In genomic region chr16:52055236-52055635, GRCm38 (mm10) we compare ENCODE assay signal across 30 mouse cellular contexts. TPM values are rescaled to one million over a fixed set of nuclear protein-coding genes. Genes with fewer than 3 reads are reported as not detected.
DNase-seq lines count a peak whose midpoint lies in the region; ATAC-seq and TF ChIP-seq lines count a peak whose summit lies in the region.
"Had no signal": no experiment of that assay in that cellular context is flagged by ENCODE, and none has a peak within 500 bp of the region (broad histone marks: within the 10 kb centered on the region; RNA-seq: fewer than 3 reads in every experiment).

No protein-coding gene starts in this region.

- no peak overlapping the region for H3K9ac ChIP-seq in forebrain, embryonic 14.5 days (ENCODE audit: low read length)
- no peak overlapping the region for H3K9ac ChIP-seq in forebrain, embryonic 16.5 days (replicated peaks; ENCODE audit: low read depth, low read length)
- H3K9ac ChIP-seq in liver, adult 2 months (ENCODE audit: low read depth, low read length) = no peak overlapping the region
- no peak overlapping the region for H3K9ac ChIP-seq in kidney, embryonic 14.5 days (ENCODE audit: low read depth, low read length)
- H3K9ac ChIP-seq: embryonic facial prominence, embryonic 15.5 days; heart, embryonic 15.5 days; hindbrain, embryonic 12.5 days; kidney, embryonic 15.5 days; limb, embryonic 13.5 days; liver, embryonic 13.5 days had no signal

- no peak overlapping the region for H3K27ac ChIP-seq in forebrain, embryonic 14.5 days (ENCODE audit: low read depth, low read length)
- no peak overlapping the region for H3K27ac ChIP-seq in forebrain, embryonic 16.5 days (ENCODE audit: low read length)
- no peak overlapping the region for H3K27ac ChIP-seq in liver, adult 2 months (replicated peaks; ENCODE audit: insufficient read depth, low read depth, low read length)
- H3K27ac ChIP-seq in kidney, embryonic 14.5 days (ENCODE audit: low read depth, low read length) = no peak overlapping the region
- H3K27ac ChIP-seq: embryonic facial prominence, embryonic 10.5 days; embryonic facial prominence, embryonic 15.5 days; heart, embryonic 15.5 days; hindbrain, embryonic 12.5 days; kidney, embryonic 15.5 days; limb, embryonic 13.5 days; liver, embryonic 13.5 days; stomach, postnatal 0 days had no signal

- H3K79me2 ChIP-seq in liver, adult 2 months (ENCODE audit: control insufficient read depth, insufficient read depth, low read length) = peaks cover 6% of the 10 kb centered on the region; the same call in 1 of the 2 replicates

- peaks cover 29% of the 10 kb centered on the region for H3K4me1 ChIP-seq in forebrain, embryonic 14.5 days (ENCODE audit: control insufficient read depth, insufficient read depth, low read length)
- H3K4me1 ChIP-seq in forebrain, embryonic 16.5 days (replicated peaks; ENCODE audit: control insufficient read depth, insufficient read depth, low read length) = peaks cover 20% of the 10 kb centered on the region
- peaks cover 3% of the 10 kb centered on the region; the same call in 1 of the 2 replicates for H3K4me1 ChIP-seq in liver, adult 2 months (ENCODE audit: control insufficient read depth, insufficient read depth, low read length)
- H3K4me1 ChIP-seq in kidney, embryonic 14.5 days (ENCODE audit: control insufficient read depth, insufficient read depth, low read length) = peaks cover 7% of the 10 kb centered on the region

- H3K36me3 ChIP-seq in forebrain, embryonic 14.5 days (ENCODE audit: control insufficient read depth, insufficient read depth, low read length) = peaks cover 7% of the 10 kb centered on the region; the same call in 1 of the 2 replicates
- 0 out of 2 replicates have a peak, but pooled peaks cover 3% of the 10 kb centered on the region for H3K36me3 ChIP-seq in forebrain, embryonic 16.5 days (ENCODE audit: control insufficient read depth, insufficient read depth)
- H3K36me3 ChIP-seq in liver, adult 2 months (ENCODE audit: control insufficient read depth, insufficient read depth, low read length) = no peaks in the 10 kb centered on the region; the same call in 1 of the 2 replicates
- H3K36me3 ChIP-seq in kidney, embryonic 14.5 days (ENCODE audit: control insufficient read depth, insufficient read depth, low read length) = peaks cover 9% of the 10 kb centered on the region; the same call in 1 of the 2 replicates
- H3K36me3 ChIP-seq: heart, embryonic 15.5 days; liver, embryonic 13.5 days had no signal

- no peak for TF ChIP-seq CTCF in liver, adult 2 months (IDR thresholded peaks at IDR 0.05; ENCODE audit: low read depth, low read length)

- no peaks in the 10 kb centered on the region for H3K9me3 ChIP-seq in forebrain, embryonic 14.5 days (replicated peaks; ENCODE audit: control insufficient read depth, low read length)
- H3K9me3 ChIP-seq in forebrain, embryonic 16.5 days (ENCODE audit: control insufficient read depth, low read length) = no peaks in the 10 kb centered on the region
- H3K9me3 ChIP-seq in kidney, embryonic 14.5 days (ENCODE audit: control insufficient read depth, low read length) = no peaks in the 10 kb centered on the region
- H3K9me3 ChIP-seq: embryonic facial prominence, embryonic 10.5 days; embryonic facial prominence, embryonic 15.5 days; G1E; heart, embryonic 15.5 days; hindbrain, embryonic 12.5 days; kidney, embryonic 15.5 days; limb, embryonic 13.5 days; liver, embryonic 13.5 days had no signal

- DNase-seq in forebrain, embryonic 14.5 days (ENCODE audit: low spot score) = no peak
- DNase-seq in liver, adult 2 months (ENCODE audit: extremely low read depth, low read depth, low spot score) = peak; percentile 15
- DNase-seq in liver = no peak
- DNase-seq in cerebellum, postnatal 25 days = no peak
- DNase-seq: adrenal gland, postnatal 14 days; cerebellum, adult 18-20 months; cerebellum, postnatal 14 days; heart, postnatal 36 days; kidney, adult 11 months; kidney, postnatal 25 days; liver, embryonic 13.5 days; lung, adult 18-20 months; lung, postnatal 4 days; midbrain, embryonic 14.5 days; right cerebral cortex, postnatal 25 days; thymus, adult 18-20 months; thymus, postnatal 25 days had no signal

- H3K4me3 ChIP-seq in forebrain, embryonic 14.5 days (ENCODE audit: low read depth, low read length) = no peak overlapping the region
- no peak overlapping the region for H3K4me3 ChIP-seq in forebrain, embryonic 16.5 days (replicated peaks; ENCODE audit: low read length)
- H3K4me3 ChIP-seq in liver, adult 2 months (ENCODE audit: insufficient read depth, low read depth, low read length) = no peak overlapping the region
- no peak overlapping the region for H3K4me3 ChIP-seq in kidney, embryonic 14.5 days (ENCODE audit: low read length)
- H3K4me3 ChIP-seq: embryonic facial prominence, embryonic 10.5 days; embryonic facial prominence, embryonic 15.5 days; heart, embryonic 15.5 days; hindbrain, embryonic 12.5 days; kidney, embryonic 15.5 days; limb, embryonic 13.5 days; liver, embryonic 13.5 days had no signal

- 54% methylated on average over 3 of the region's 3 CpGs for WGBS in forebrain, embryonic 14.5 days
- WGBS in forebrain, embryonic 16.5 days = 58% methylated on average over 3 of the region's 3 CpGs
- 76% methylated on average over 3 of the region's 3 CpGs for WGBS in liver, adult 2 months
- 95% methylated on average over 3 of the region's 3 CpGs for WGBS in kidney, embryonic 14.5 days

- ATAC-seq in forebrain, embryonic 14.5 days = peak; percentile 13; the same call in 1 of the 2 replicates
- no peak for ATAC-seq in forebrain, embryonic 16.5 days
- peak; percentile 33 for ATAC-seq in CD4-positive, CD25-positive, alpha-beta regulatory T cell, adult 4 months
- ATAC-seq in inflammation-experienced regulatory T-cells, adult 6 months = peak; percentile 35
- no peak for ATAC-seq in kidney, embryonic 14.5 days (ENCODE audit: low FRiP score, low TSS enrichment)
- ATAC-seq: lung, postnatal 0 days had no signal

- no peak overlapping the region for H3K4me2 ChIP-seq in forebrain, embryonic 14.5 days (ENCODE audit: low read length)
- H3K4me2 ChIP-seq in forebrain, embryonic 16.5 days (ENCODE audit: low read length) = no peak overlapping the region
- H3K4me2 ChIP-seq in kidney, embryonic 14.5 days (replicated peaks; ENCODE audit: low read depth, low read length) = no peak overlapping the region
- H3K4me2 ChIP-seq: embryonic facial prominence, embryonic 15.5 days; heart, embryonic 15.5 days; hindbrain, embryonic 12.5 days; kidney, embryonic 15.5 days; limb, embryonic 13.5 days; liver, embryonic 13.5 days had no signal

- no peaks in the 10 kb centered on the region for H3K27me3 ChIP-seq in forebrain, embryonic 14.5 days (replicated peaks; ENCODE audit: control insufficient read depth, insufficient read depth, low read length)
- no peaks in the 10 kb centered on the region for H3K27me3 ChIP-seq in forebrain, embryonic 16.5 days (replicated peaks; ENCODE audit: control insufficient read depth, insufficient read depth, low read length)
- H3K27me3 ChIP-seq in liver, adult 2 months (ENCODE audit: control insufficient read depth, insufficient read depth, low read length) = no peaks in the 10 kb centered on the region
- no peaks in the 10 kb centered on the region for H3K27me3 ChIP-seq in kidney, embryonic 14.5 days (ENCODE audit: control insufficient read depth, insufficient read depth, low read length)
- H3K27me3 ChIP-seq: embryonic facial prominence, embryonic 15.5 days; heart, embryonic 15.5 days; hindbrain, embryonic 12.5 days; kidney, embryonic 15.5 days; limb, embryonic 13.5 days; liver, embryonic 13.5 days had no signal

- no peak for TF ChIP-seq POLR2A in liver, adult 2 months (IDR thresholded peaks at IDR 0.05; ENCODE audit: extremely low read depth, insufficient read depth, low read length)

RNA-seq across cellular contexts. Expression of gene Cblb, which starts 24.2 kb away (rescaled TPM):
- polyA plus RNA-seq in forebrain, embryonic 14.5 days (2014; fragmentation: Nextera tagmentation; extraction: Ambion mirVana) = 16.8 and 19.2 TPM in 2 replicates
- polyA plus RNA-seq in forebrain, embryonic 16.5 days (2015; fragmentation: Nextera tagmentation; extraction: Ambion mirVana) = 20.8 and 21.3 TPM in 2 replicates
- total RNA-seq in liver, adult 2 months (2014; rRNA removed) = 6.9 and 8.4 TPM in 2 replicates
- 2.3 and 2.5 TPM in 2 replicates for polyA plus RNA-seq in liver, adult 2 months (2012; rRNA removed)
- polyA plus RNA-seq in CD4-positive, CD25-positive, alpha-beta regulatory T cell, adult 4 months (2017; shearing (Covaris generic)) = 10 to 100 TPM; 42.2 to 42.6 TPM
- polyA plus RNA-seq in inflammation-experienced regulatory T-cells, adult 6 months (2017; shearing (Covaris generic)) = 10 to 100 TPM; 40.7 to 50.0 (median 46.0) TPM
- polyA plus RNA-seq in kidney, embryonic 14.5 days (2014; fragmentation: Nextera tagmentation; extraction: Ambion mirVana) = 13.9 and 27.2 TPM in 2 replicates

Comparison
In these comparisons a context has a peak if more than half of its experiments do, and no peak if none do; other contexts are left out.
1. ATAC-seq: peak in forebrain, embryonic 14.5 days (single experiment), CD4-positive, CD25-positive, alpha-beta regulatory T cell, adult 4 months (single experiment) and inflammation-experienced regulatory T-cells, adult 6 months (single experiment); none in forebrain, embryonic 16.5 days (single experiment) and kidney, embryonic 14.5 days (single experiment).